Mouse (Mus musculus) layer of hippocampus, postnatal 10 days (tissue): ENCODE results near the gene Sec24b. TPM values are rescaled to one million over a fixed set of nuclear protein-coding genes. Genes with fewer than 3 reads are reported as not detected.

Source experiments
- total RNA-seq, 2 experiments: library from RNA; stranded (reverse); gene quantifications; 2 replicates each; pipeline ENCODE4 v1.2.3; 2021

Sec24b gene
- total RNA-seq, 2 experiments from 2014 or later, result 62.9 to 65.6 TPM

Other genes starting within 250 kb of the Sec24b start
- gene Rrh, start 239.0 kb downstream of the Sec24b start, total RNA-seq, result 1 to 10 TPM in 1 of 2 experiments, under 1 TPM in 1; 0.87 to 1.1 TPM
- gene Gar1, start 230.2 kb downstream of the Sec24b start, total RNA-seq, result 10 to 100 TPM; 52.7 to 58.6 TPM
- gene Cfi, start 225.7 kb downstream of the Sec24b start, total RNA-seq, result under 1 TPM in 1 of 2 experiments, not detected in 1; 0.32 TPM
- 10 to 100 TPM; 20.2 to 22.4 TPM for gene Pla2g12a, start 182.9 kb downstream of the Sec24b start, total RNA-seq
- 10 to 100 TPM in 1 of 2 experiments, 1 to 10 TPM in 1; 9.6 to 11.9 TPM for gene Casp6, start 160.1 kb downstream of the Sec24b start, total RNA-seq
- gene Mcub, start 91.3 kb downstream of the Sec24b start, total RNA-seq, result 1 to 10 TPM; 4.1 to 6.5 TPM
- 10 to 100 TPM; 41.0 to 41.6 TPM for gene Col25a1, start 69.9 kb upstream of the Sec24b start, total RNA-seq